Mouse (Mus musculus) cerebellum, postnatal 25 days (tissue): ENCODE results near the gene 4930451I11Rik.

Source experiments
- DNase-seq, 2 experiments: peaks; one replicate each; pipeline ENCODE4 v3.0.0; 2021; ENCODE audit warnings: mixed read lengths in 2 of 2

Gene 4930451I11Rik

DNA sequence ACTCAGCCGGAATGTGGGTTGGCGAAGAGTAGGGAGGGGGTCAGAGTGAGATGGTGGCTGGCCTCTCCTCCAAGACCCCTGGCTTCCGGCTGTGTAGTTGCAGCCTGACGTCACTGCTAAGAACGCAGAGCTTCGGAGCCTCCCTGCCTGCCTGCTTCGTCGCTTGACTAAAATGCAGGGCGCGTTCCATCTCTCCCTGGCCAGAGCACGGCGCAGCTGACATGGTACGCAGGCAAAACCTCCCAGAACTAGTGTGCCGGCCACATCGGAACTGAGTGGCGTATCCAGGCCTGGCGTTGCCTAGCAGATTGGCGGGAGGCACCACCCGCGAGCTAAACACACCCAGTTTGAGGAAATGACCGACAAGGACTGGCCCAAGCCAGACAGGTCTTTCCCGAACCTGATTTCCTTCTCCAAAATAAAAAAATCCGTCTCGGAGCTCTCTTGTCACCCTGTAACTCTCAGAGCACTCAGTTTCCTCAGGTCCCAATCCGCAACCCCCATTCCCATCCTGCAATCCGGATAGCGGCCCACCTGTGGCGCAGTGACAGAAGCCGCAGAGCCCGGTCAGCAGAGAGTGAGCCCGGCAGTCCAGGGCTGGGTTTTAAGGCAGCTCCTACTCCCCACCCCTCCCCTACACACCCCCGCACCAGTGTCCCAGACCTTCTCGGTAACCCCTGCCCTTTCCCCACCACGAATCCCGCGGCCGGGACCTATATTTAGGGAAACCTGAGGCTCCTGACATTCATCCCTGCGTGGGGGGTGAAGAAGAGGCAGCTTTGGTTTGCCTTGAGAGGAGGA, 31.8 kb downstream of the 4930451I11Rik start:
- peak; percentile 86 to 89 for DNase-seq

DNA sequence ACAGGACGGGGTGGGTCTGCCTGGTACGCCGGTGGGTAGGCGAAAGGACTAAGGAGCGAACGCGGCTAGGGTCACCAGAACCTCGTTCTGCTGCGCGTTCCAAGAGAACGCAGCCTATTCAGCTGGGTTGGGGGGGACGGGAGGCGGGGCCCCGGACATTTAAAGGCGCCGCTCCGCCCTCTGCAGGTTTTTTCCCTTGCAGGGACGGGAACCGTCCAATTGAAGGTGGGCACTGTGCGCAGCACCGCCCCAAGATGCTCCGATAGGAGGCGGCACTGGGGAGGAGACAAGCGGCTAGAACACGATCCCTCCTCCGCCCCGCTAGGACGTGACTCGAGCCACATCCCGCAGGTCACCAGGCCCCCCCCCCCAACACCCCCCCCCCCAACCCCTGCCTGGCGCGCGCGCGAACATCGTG, 32.4 kb downstream of the 4930451I11Rik start:
- peak; percentile 97 to 98 for DNase-seq

DNA sequence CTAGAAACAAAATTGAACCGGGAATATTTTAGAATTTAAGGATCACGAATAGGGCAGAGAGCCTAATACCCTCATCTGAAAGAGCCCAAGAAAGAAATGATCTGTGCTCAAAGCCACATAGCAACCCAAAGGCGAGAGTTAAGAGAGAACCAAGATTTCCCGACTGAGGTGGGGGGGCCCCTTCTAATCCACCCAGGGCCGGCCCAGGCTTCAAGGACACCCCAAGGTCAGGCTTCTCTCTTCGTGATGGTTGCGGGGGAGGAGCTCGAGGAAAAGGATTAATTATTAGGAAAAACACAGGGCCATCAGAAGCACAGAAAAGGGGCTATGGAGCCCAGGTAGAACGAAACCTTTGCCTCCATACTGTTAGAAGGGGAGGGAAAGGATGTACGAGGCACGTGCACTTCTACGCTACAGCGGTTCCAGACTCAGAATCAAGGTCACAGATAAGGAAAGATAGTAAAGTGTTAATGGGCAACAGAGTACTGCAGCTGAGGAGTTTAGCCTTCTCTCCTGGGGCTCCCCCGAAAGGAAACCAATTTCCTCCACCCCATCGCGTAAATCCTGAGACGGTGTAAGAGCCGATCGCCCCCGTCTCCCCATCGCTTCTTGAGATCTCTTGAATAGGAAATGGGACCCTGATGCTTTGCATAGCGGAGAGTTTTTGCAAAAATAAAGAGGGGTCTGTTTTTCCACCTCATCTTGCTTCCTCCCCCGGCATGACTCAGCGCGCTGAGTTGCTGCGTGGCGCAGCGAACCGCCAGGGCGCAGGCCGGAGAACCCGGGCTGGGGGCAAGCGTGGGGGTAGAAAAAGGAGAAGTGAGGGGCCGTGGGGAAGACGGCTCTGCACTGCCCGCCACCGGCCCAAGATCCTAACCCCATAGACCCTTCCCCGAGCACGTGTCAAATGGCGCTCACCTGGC, 33.1 kb downstream of the 4930451I11Rik start:
- DNase-seq = peak; percentile 47 to 63

GRCm38 (mm10) chr7:126797411-126798126, 33.9 kb downstream of the 4930451I11Rik start, which contains the start of gene Fam57b:
TSS of gene Fam57b (plus strand) at chr7:126797668.
- peak; percentile 67 to 70 for DNase-seq

DNA sequence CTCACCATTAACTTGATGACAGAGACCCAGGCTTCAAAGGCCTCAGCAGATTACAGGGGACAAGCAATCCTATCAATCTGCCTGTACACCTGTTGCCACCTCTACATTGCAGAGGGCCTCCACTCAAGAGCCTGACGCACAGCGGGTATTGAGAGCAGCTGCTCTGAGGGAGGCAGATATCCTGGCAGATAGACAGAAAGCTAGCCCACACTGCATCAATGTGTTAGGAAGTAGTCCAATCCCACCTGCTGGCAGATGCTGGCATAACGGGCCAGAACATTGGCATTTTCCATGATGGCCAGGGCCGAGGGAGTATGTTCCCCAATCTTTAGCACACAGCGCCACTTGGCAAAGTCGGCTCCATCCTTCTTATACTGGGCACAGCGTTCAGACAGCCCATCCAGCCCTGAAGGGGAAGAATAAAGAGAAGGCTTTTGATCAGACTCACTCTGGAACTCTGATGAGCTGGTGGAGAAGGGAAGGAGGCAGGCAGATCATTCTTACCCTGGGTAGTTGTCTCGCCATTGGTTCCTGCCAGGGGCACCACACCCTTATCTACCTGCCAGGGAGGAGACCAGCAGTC, 35.0 kb downstream of the 4930451I11Rik start:
- peak; percentile 64 to 74 for DNase-seq

GRCm38 (mm10) chr7:126795387-126796317, 35.8 kb downstream of the 4930451I11Rik start:
- peak in 1 of 2 experiments; percentile 42 for DNase-seq

GRCm38 (mm10) chr7:126794271-126794605, 37.2 kb downstream of the 4930451I11Rik start:
- DNase-seq = no peak

- DNase-seq = no peak
These were observed 37.8 kb downstream of the 4930451I11Rik start for GRCm38 (mm10) chr7:126793456-126794270.

DNA sequence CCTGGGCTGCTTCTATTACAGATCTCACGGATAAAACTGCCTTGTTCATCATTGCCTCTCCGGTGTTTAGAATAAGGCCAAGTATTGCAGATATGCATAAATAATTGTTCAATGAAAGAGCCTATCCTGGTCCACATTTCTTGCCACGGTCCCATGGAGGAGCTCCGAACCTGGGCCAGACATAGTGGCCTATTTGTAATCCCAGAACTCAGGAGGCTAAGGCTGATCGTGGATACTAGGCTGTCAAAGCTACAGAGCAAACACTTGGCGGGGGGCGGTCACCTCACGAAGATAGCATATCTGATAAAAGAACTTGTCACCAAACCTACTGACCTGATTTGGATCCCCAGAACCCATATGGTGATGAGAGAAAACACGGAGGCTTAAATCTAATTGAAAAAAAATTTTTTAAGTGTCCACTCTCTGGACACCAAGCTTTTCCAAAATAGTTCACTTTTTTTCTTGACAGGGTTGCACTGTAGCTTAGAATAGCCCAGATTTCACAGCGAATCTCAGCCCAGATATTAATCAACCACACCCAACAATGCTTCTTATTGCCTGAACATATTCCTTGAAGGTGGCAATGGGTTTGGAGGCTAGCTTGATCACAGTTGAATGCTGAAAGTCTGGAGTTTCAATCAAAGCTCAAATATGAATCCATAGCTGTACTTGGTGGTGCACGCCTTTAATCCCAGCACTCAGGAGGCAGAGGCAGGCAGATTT, 38.6 kb downstream of the 4930451I11Rik start:
- no peak for DNase-seq

- peak; percentile 96 to 98 for DNase-seq
These were observed 39.4 kb downstream of the 4930451I11Rik start, which contains the start of gene Ppp4c for GRCm38 (mm10) chr7:126791851-126792720. TSS of gene Ppp4c (minus strand) at chr7:126792496.

GRCm38 (mm10) chr7:126789141-126789540, 42.3 kb downstream of the 4930451I11Rik start:
- no peak for DNase-seq

DNA sequence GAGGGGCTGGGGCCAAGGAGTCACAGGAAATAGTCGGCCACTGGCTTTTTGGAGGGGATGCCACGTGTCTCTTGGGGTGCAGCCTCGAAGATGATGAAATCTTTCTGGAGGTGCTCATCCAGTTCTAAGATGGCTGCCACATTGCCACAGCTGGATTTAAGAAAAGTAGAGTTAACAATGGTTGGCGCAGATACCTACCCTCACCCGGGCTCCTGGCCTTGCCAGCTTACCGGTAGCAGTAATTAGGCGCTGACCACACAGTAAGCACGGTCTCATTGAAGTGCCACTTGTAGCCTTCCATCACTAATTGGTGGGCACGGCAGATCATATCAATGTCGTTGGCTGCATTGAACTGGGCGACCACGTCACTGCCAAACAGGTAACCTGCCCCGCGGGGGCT, 45.3 kb downstream of the 4930451I11Rik start:
- no peak for DNase-seq

- DNase-seq = no peak
These were observed 46.4 kb downstream of the 4930451I11Rik start for GRCm38 (mm10) chr7:126785056-126785455.

DNA sequence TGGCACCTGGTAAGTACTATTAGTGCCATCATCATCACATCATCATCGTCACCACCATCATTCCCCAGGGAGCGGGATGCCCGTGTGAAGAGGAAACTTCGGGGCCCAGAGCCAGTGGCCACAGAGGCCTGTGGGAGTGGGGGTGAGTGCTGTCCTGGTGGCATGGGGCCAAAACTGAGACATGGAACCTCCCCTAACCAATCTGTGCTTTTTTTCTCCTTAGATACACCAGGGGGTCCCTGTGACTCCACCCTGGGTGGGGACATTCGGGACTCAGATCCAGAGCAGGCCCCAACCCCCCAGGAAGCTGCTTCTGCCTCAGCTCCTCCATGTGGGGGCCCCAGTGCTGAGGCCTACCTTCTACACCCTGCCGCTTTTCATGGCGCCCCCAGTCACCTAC, 47.0 kb downstream of the 4930451I11Rik start:
- DNase-seq = no peak

- DNase-seq = no peak
These were observed 48.7 kb downstream of the 4930451I11Rik start for GRCm38 (mm10) chr7:126782693-126783092.

- no peak for DNase-seq
These were observed 49.6 kb downstream of the 4930451I11Rik start for GRCm38 (mm10) chr7:126781661-126782370.

GRCm38 (mm10) chr7:126780971-126781635, 50.3 kb downstream of the 4930451I11Rik start, which contains the start of gene Tbx6:
TSS of gene Tbx6 (plus strand) at chr7:126781483.
- DNase-seq = peak in 1 of 2 experiments; percentile 61
